Mouse (Mus musculus) layer of hippocampus, adult 8-10 months (tissue): ENCODE data around the gene Filip1. TPM values are rescaled to one million over a fixed set of nuclear protein-coding genes. Genes with fewer than 3 reads are reported as not detected.

Source experiments
- DNase-seq, 2 experiments: peaks; one replicate each; pipeline ENCODE4 v3.0.0; 2022; ENCODE audit warnings: low spot score in 2 of 2
- total RNA-seq, 4 experiments: library from RNA; stranded (reverse); gene quantifications; 2 replicates each; pipeline ENCODE4 v1.2.4; 2022

The Filip1 gene
- total RNA-seq, 4 experiments from 2014 or later = 8.2 to 14.3 (median 12.0) TPM

GRCm38 (mm10) chr9:79983244-79983643 lies 29.4 kb downstream of the Filip1 start:
- DNase-seq = no peak

DNA sequence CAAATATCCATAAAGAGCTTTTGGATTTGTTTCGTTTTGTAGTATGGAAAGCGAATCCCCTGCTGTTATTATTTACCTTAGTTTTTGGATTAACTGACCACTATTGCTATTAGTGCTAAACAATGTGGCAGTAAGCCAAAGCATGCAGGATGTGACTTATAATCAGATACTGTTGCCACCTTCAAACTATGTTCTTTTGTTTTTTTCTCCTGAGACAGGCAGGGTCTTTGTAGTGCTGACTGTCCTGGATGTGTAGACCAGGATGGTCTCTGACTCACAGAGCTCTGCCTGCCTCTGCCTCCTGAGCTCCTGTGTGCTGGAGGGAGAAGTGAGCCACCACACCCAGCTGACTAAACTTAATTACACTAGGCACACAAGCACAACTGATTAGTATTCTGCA lies 33.4 kb downstream of the Filip1 start:
- DNase-seq = no peak

DNA sequence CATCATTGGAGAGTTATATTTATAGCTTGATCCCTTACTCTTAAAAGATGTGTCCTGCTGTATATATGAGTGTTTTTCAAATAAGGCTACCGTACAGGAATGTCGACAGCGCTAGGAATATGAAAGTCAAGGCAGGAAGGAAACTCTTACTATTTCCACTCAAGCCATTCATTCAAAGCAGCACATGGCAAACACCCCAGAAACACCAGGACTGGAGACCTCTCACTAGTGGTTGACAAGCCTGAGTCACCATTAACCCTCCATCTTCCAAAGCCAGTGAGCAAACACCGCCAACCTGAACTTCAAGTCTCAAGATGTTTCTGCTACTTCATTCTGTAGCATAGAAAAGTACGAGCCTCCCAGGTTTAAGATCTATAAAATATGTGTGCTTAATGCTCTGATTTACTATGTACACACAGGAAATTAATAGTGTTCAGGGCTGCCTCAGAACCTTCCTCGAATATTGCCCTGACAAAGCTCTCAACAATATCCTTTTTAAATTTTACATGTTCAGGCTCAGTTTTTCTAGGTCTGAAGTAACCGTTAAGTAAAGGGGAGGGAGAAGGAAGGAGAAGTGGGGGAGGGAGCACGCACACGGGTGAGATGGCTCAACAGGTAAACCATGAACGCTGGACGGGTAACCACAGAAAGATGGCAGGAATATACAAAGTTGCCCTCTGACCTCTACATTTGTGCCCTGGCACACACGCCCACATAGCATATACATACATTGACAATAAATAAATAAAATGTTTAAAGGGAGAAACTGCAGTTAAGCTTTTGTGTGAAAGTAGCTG lies 34.2 kb downstream of the Filip1 start:
- no peak for DNase-seq

DNA sequence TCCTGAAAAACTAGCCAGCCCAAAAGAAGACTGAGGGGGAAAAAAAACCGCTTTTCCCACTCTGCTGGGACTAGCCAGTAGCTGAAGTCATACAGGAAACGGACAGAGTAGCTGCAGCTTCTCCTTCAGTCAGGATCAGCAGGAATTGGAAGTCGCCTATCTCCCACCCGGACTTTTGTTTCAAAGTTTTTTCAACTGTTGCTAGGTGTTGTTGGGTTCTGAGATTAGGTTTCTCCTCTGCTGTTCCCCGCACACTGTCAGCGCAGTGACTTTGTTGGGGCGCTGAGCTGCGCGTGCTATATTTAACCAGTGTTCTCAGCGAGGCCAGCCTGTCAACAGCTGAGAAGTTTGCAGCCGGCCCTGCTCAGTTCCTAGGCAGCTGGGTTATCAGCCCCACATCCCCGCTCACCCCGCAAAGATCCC lies 35.1 kb downstream of the Filip1 start:
- peak in 1 of 2 experiments; percentile 40 for DNase-seq

GRCm38 (mm10) chr9:79976789-79977188 lies 35.9 kb downstream of the Filip1 start:
- DNase-seq = no peak

GRCm38 (mm10) chr9:79975121-79975520 lies 37.5 kb downstream of the Filip1 start:
- no peak for DNase-seq

DNA sequence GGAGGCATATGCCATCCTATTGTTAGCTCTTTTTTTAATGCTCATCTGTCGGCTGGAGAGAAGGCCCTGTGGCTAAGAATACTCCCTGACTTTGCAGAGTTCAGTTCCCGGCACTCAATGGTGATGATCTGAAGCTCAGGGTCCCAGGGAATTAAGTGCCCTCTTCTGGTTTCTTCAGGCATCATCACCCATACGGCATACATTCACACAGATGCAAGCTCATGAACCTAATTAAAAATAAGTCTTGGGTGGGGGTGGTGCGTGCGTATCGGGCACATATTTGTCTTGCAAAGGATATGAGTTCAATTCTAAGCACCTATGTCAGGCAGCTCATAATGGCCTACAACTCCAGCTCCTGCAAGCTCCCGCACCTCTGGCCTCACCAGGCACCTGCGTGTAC lies 39.1 kb downstream of the Filip1 start:
- no peak for DNase-seq

GRCm38 (mm10) chr9:79972705-79973104 lies 39.9 kb downstream of the Filip1 start:
- no peak for DNase-seq

DNA sequence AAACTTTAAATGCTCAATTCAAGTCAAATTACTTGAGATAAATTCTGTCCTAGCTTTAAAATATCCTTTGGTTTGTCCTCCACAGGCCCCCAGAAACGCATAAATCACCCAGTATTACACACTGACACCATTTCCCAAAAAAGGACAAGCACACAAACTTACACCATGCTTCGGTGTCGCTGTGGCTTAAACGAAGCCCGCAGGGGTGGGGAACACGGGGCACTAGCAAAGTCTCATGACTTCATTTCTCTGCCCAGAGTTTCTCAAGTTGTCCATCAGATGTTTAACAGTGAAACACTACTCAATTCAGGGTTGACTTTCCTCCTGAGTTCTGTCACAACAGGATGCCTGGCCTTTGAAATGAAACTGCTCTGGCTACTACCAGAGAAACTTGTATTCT lies 41.0 kb downstream of the Filip1 start:
- DNase-seq = no peak

GRCm38 (mm10) chr9:79970659-79971118 lies 42.0 kb downstream of the Filip1 start:
- no peak for DNase-seq

DNA sequence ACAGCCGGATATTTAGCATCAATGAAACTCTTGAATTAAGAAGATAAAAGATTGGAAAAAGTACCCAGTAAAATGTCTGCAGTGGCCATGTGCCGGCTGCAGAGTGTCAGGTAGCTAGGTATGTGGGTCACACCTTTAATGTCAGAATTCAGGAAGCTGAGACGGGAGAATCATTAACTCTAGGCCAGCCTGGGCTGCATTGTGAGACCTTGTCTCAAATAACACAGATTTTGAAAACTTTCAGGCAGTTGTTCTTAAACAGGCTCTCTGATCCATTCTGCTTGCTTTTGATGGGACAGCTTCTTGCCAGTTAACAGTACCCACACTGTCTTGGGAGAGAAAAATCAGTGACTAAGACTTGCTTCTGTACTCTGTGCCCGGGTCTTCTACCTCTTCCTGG lies 43.1 kb downstream of the Filip1 start:
- DNase-seq = no peak

DNA sequence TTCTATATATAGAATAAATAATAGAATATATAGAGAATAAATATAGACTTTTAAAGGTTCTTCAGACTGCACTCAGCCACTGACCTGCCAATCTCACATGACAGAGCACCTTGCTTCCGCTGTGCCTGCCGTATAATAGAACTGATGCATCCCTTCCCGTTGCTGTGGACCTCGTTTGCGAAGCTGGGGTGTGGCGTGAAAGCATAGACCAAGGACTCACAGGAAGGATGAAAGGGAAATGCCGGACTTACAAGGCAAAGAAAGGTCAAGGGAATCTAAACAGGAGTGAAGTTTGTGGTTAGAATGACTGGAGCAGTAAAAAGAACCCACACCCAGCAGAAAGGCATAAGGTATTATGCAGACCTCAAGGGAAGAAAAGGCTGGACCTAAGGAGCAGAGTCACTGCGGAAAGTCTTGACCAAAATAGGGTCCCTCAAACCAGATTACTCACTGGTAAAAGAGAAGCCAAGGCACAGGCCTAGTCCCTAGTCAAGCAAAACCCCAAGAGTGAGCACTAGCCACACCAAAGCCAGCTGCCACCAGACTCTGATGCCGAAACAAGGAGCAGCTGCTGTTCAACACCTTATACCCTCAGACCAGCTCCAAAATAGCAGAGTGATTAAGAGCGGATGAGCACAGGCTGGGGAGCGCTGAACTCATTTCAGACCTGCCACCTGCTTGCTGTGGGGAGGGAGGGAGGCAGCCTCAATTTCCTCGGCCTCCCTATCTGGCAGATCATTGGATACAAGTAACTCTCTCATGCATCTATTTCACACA lies 45.8 kb downstream of the Filip1 start:
- no peak for DNase-seq

GRCm38 (mm10) chr9:79965600-79966392 lies 46.9 kb downstream of the Filip1 start:
- no peak for DNase-seq

DNA sequence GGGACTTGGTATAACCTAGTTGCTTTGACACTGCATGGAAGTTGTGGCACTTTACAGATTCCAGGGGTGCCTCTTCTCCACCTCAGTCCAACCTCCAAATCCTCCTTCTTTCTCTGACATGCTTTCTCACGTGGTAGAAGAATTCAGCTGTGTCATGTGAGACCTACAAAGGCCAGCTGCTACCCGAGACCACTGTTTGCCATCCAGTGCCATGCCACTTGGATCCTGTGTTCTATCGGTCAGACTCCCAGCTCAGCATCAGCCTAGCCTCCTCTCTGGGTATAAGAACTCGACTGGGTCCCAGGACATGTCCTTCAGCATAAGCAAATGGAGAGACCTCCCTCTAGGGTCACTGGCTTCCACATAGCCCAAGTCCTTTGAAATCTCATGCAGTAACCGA lies 47.6 kb downstream of the Filip1 start:
- DNase-seq = no peak

DNA sequence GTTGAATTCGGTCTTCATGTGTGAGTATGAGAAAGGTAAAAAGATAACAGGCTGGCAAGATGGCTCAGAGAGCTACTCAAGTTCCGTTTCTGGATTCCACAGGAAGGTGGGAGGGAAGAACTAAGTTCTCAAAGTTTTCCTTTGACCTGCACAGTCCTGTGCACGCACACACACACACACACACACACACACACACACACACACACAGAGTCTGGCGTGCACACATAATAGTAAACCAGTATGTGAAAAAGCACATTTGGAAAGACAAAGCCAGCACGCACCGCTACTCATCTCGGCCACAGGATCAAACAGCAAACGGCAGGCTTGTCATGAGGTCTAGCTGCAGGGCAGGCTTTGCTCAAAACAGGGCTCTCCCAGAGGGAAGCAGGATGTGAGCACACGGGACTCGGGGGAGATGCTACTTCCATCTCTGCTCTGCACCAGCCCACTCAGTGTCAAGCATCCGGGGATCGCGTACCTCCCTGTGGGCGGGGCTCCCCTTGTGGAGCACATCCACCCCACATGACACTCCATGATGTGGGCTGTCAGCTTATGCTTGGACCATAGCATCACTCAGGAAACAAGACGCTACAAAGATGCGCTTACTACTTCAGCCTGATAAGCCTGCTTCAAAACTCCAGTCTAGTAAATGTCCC lies 50.9 kb downstream of the Filip1 start:
- DNase-seq = peak; percentile 21 to 30

- no peak for DNase-seq
Measured at GRCm38 (mm10) chr9:79960453-79960852, 52.2 kb downstream of the Filip1 start.

DNA sequence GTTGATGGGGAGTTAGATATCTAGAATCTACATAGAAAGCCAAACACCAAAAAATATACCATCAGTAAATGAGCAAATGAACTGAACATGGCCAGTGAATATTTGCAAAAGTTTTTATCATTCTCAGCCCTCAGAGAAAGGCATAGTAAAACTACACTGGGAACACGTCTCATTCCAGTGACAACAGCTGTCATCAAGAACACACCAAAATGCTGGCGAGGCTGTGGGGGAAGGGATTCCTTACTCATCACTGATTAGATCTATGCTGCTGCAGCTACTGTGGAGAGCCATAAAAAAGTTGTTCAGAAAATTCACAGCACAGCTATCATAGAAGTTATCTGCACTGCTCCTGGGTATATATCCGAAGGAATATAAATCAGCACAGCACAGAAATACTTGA lies 54.3 kb downstream of the Filip1 start:
- DNase-seq = no peak

DNA sequence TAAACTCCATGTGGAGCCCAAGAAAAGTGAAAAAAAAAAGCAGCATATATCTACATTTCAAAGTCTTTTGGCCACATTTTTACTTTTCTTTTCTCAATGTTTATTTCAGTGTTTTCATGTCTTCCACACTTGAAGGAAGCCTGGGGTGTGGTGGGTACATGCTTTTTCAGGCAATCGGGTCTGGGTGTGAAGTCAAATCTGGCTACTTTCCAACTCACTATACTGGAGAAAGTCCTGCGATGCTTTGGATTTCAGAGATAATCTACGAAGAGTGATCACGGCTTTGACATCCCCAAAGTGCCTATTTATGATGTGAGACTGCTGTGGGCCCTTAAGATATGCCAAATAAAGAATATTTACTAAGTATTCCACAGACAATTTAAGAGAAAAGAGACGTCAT lies 57.7 kb downstream of the Filip1 start:
- no peak for DNase-seq

DNA sequence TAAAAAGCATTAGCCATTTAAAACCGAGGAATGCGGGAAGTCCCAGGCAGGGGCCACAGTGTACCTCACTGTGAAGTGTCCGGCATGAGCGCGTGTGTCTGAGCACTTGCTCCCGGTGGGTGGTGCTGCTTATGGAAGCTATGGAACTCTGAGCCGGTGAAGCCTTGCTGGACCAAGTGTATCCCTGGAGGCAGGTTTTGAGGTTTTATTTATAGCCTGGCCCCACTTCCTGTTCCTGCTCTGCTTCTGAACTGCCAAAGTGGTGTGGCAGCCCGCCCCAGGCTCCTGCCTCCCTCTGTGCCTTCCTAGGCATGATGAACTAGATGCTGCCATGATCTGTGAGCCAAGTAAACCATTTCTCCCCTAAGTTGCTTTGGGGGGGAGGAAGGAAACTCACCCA lies 60.7 kb downstream of the Filip1 start:
- DNase-seq = no peak

GRCm38 (mm10) chr9:79951339-79951738 lies 61.3 kb downstream of the Filip1 start:
- DNase-seq = no peak

- DNase-seq = no peak
Measured at GRCm38 (mm10) chr9:79950666-79951065, 62.0 kb downstream of the Filip1 start.
